Mouse (Mus musculus) lung, embryonic 16.5 days (tissue): ENCODE results near the gene Cldnd1. TPM values are rescaled to one million over a fixed set of nuclear protein-coding genes. Genes with fewer than 3 reads are reported as not detected.

Source experiments
- ATAC-seq: fragments of 200-750 bp; cut with Nextera tagmentation; 2 replicates; pipeline ENCODE4 v1.8.0; 2017; ENCODE audit warnings: low read depth, mild to moderate bottlenecking, moderate library complexity
- H3K27ac ChIP-seq: fragments of 300-500 bp; sonication (generic); 2 replicates; pipeline ENCODE4 v1.5.1; 2014; ENCODE audit warnings: mild to moderate bottlenecking, control low read depth, low read length
- H3K27me3 ChIP-seq: fragments of 300-500 bp; sonication (generic); 2 replicates; pipeline ENCODE4 v1.6.1; 2014; ENCODE audit warnings: low read depth, low read length, mixed read lengths; ENCODE audit not compliant: control insufficient read depth, insufficient read depth
- H3K36me3 ChIP-seq: fragments of 300-500 bp; sonication (generic); 2 replicates; pipeline ENCODE4 v1.6.1; 2014; ENCODE audit warnings: low read length; ENCODE audit not compliant: control insufficient read depth, insufficient read depth
- H3K4me1 ChIP-seq: fragments of 300-500 bp; sonication (generic); replicated peaks from 2 replicates; pipeline ENCODE4 v1.6.1; 2014; ENCODE audit warnings: low read length, mixed read lengths; ENCODE audit not compliant: control insufficient read depth, insufficient read depth
- H3K4me2 ChIP-seq: fragments of 300-500 bp; sonication (generic); 2 replicates; pipeline ENCODE4 v1.6.1; 2014; ENCODE audit warnings: low read depth, low read length, control low read depth
- H3K4me3 ChIP-seq: fragments of 300-500 bp; sonication (generic); 2 replicates; pipeline ENCODE4 v1.5.1; 2014; ENCODE audit warnings: mild to moderate bottlenecking, low read length, control low read depth
- H3K9ac ChIP-seq: fragments of 300-500 bp; sonication (generic); 2 replicates; pipeline ENCODE4 v1.6.1; 2014; ENCODE audit warnings: low read length, control low read depth
- H3K9me3 ChIP-seq: fragments of 300-500 bp; sonication (generic); 2 replicates; pipeline ENCODE4 v1.6.1; 2016; ENCODE audit warnings: low read length; ENCODE audit not compliant: control insufficient read depth
- WGBS: fragments of 180-500 bp; shearing (Covaris S2); extraction: QIAGEN DNeasy Blood & Tissue Kit; methylation state at CpG from one replicate; pipeline ENCODE4 v1.1.7; 2014; 5-methylcytosine and 5-hydroxymethylcytosine counted together
- polyA plus RNA-seq: library from polyadenylated mRNA; unstranded; fragments of >200 nt; fragmentation: Nextera tagmentation; extraction: Ambion mirVana; gene quantifications from 2 replicates; pipeline ENCODE4 v1.2.1, GENCODE M21; 2015

Gene Cldnd1
- polyA plus RNA-seq, 1 experiment from 2014 or later = 114 TPM

- H3K4me3 ChIP-seq = no peak overlapping the region
- ATAC-seq = no peak
- no peak overlapping the region for H3K27ac ChIP-seq
- no peaks in the 10 kb centered on the region for H3K36me3 ChIP-seq
- no peak overlapping the region for H3K4me2 ChIP-seq
- peaks cover 5% of the 10 kb centered on the region; the same call in 1 of the 2 replicates for H3K4me1 ChIP-seq
- no peak overlapping the region for H3K9ac ChIP-seq
- no peaks in the 10 kb centered on the region for H3K9me3 ChIP-seq
- no peaks in the 10 kb centered on the region for H3K27me3 ChIP-seq
These were observed 22.7 kb upstream of the Cldnd1 start for GRCm38 (mm10) chr16:58704999-58705398.

- Histone ChIP-seq H3K4me1 (peaks cover 5% of the 10 kb centered on the region; the same call in 1 of the 2 replicates), H3K36me3 (no peaks in the 10 kb centered on the region), H3K4me2 (no peak overlapping the region), H3K9me3 (no peaks in the 10 kb centered on the region), H3K9ac (no peak overlapping the region), H3K27me3 (no peaks in the 10 kb centered on the region), H3K27ac (no peak overlapping the region), H3K4me3 (no peak overlapping the region)
- WGBS = 85% methylated on average over 4 of the region's 4 CpGs
- ATAC-seq = no peak
These were observed 20.3 kb upstream of the Cldnd1 start for GRCm38 (mm10) chr16:58707276-58707905.

GRCm38 (mm10) chr16:58708601-58709475, 18.9 kb upstream of the Cldnd1 start:
- Histone ChIP-seq H3K9me3 (no peaks in the 10 kb centered on the region), H3K36me3 (no peaks in the 10 kb centered on the region), H3K27me3 (no peaks in the 10 kb centered on the region), H3K9ac (no peak overlapping the region), H3K4me3 (no peak overlapping the region), H3K4me1 (0 out of 2 replicates have a peak, but pooled peaks cover under 1% of the 10 kb centered on the region), H3K4me2 (no peak overlapping the region), H3K27ac (no peak overlapping the region)
- ATAC-seq = no peak
- WGBS = 64% methylated on average over 3 of the region's 3 CpGs

- no peak overlapping the region for H3K4me3 ChIP-seq
- no peak overlapping the region for H3K4me2 ChIP-seq
- H3K4me1 ChIP-seq = no peaks in the 10 kb centered on the region
- H3K27ac ChIP-seq = no peak overlapping the region
- no peak overlapping the region for H3K9ac ChIP-seq
- ATAC-seq = no peak
- no peaks in the 10 kb centered on the region for H3K9me3 ChIP-seq
- H3K36me3 ChIP-seq = no peaks in the 10 kb centered on the region
- no peaks in the 10 kb centered on the region for H3K27me3 ChIP-seq
- WGBS = 66% methylated on average over 4 of the region's 4 CpGs
These were observed 18.2 kb upstream of the Cldnd1 start for GRCm38 (mm10) chr16:58709536-58709935.

- H3K4me2 ChIP-seq = no peak overlapping the region
- H3K4me1 ChIP-seq = no peaks in the 10 kb centered on the region
- ATAC-seq = no peak
- no peak overlapping the region for H3K27ac ChIP-seq
- 65% methylated on average over 8 of the region's 8 CpGs for WGBS
- H3K27me3 ChIP-seq = no peaks in the 10 kb centered on the region
- no peak overlapping the region for H3K4me3 ChIP-seq
- no peaks in the 10 kb centered on the region for H3K36me3 ChIP-seq
- H3K9ac ChIP-seq = no peak overlapping the region
- H3K9me3 ChIP-seq = no peaks in the 10 kb centered on the region
These were observed 15.5 kb upstream of the Cldnd1 start for GRCm38 (mm10) chr16:58712221-58712620.

GRCm38 (mm10) chr16:58713128-58713527, 14.6 kb upstream of the Cldnd1 start:
- H3K36me3 ChIP-seq = no peaks in the 10 kb centered on the region
- H3K4me1 ChIP-seq = no peaks in the 10 kb centered on the region
- WGBS = 75% methylated on average over 1 of the region's 1 CpGs
- no peaks in the 10 kb centered on the region for H3K9me3 ChIP-seq
- no peak overlapping the region for H3K4me2 ChIP-seq
- no peak overlapping the region for H3K9ac ChIP-seq
- no peak overlapping the region for H3K4me3 ChIP-seq
- no peak overlapping the region for H3K27ac ChIP-seq
- no peak for ATAC-seq
- no peaks in the 10 kb centered on the region for H3K27me3 ChIP-seq

GRCm38 (mm10) chr16:58715018-58715417, 12.7 kb upstream of the Cldnd1 start:
- ATAC-seq = no peak
- H3K9me3 ChIP-seq = no peaks in the 10 kb centered on the region
- H3K4me3 ChIP-seq = no peak overlapping the region
- no peaks in the 10 kb centered on the region for H3K27me3 ChIP-seq
- no peak overlapping the region for H3K4me2 ChIP-seq
- no peaks in the 10 kb centered on the region for H3K36me3 ChIP-seq
- 59% methylated on average over 4 of the region's 4 CpGs for WGBS
- H3K4me1 ChIP-seq = no peaks in the 10 kb centered on the region
- no peak overlapping the region for H3K27ac ChIP-seq
- no peak overlapping the region for H3K9ac ChIP-seq

GRCm38 (mm10) chr16:58718666-58719120, 9.0 kb upstream of the Cldnd1 start, which contains the start of gene Gpr15:
Gpr15 (minus strand) TSS chr16:58719070.
- Histone ChIP-seq H3K27me3 (no peaks in the 10 kb centered on the region), H3K27ac (no peak within 1 kb of the TSS), H3K9me3 (no peaks in the 10 kb centered on the region), H3K4me1 (no peaks in the 10 kb centered on the region), H3K4me3 (no peak within 1 kb of the TSS), H3K36me3 (no peaks in the 10 kb centered on the region), H3K9ac (no peak within 1 kb of the TSS), H3K4me2 (no peak within 1 kb of the TSS)
- 87% methylated on average over 7 of the region's 7 CpGs for WGBS
- ATAC-seq = no peak

- H3K4me2 ChIP-seq = no peak overlapping the region
- no peak overlapping the region for H3K9ac ChIP-seq
- no peak overlapping the region for H3K27ac ChIP-seq
- no peaks in the 10 kb centered on the region; the same call in 1 of the 2 replicates for H3K27me3 ChIP-seq
- H3K9me3 ChIP-seq = no peaks in the 10 kb centered on the region
- H3K4me3 ChIP-seq = no peak overlapping the region
- no peaks in the 10 kb centered on the region for H3K4me1 ChIP-seq
- no peaks in the 10 kb centered on the region for H3K36me3 ChIP-seq
- 64% methylated on average over 2 of the region's 2 CpGs for WGBS
- ATAC-seq = no peak
These were observed 5.4 kb upstream of the Cldnd1 start for GRCm38 (mm10) chr16:58722292-58722691.
